Comparison of ENCODE assay signal across 8 mouse cellular contexts in genomic region chr11:116580711-116581375, GRCm38 (mm10). TPM values are rescaled to one million over a fixed set of nuclear protein-coding genes. Genes with fewer than 3 reads are reported as not detected.
A peak's percentile ranks its signal among the peaks of the same experiment; 100 is the strongest.
DNase-seq lines count a peak whose midpoint lies in the region; ATAC-seq and TF ChIP-seq lines count a peak whose summit lies in the region.

No protein-coding gene starts in this region.

- peak overlapping the region; percentile 94 for H3K4me3 ChIP-seq in intestine, embryonic 15.5 days (replicated peaks)
- peak overlapping the region; percentile 100 for H3K4me3 ChIP-seq in midbrain, embryonic 15.5 days
- H3K4me3 ChIP-seq in spleen, adult 2 months (ENCODE audit: extremely low read depth, insufficient read depth, insufficient read length), result peak overlapping the region; percentile 99

- peak; percentile 41 for DNase-seq in kidney, adult 11 months
- no peak for DNase-seq in kidney, adult 9 months
- DNase-seq in cerebellum, postnatal 14 days, result peak; percentile 69 to 73
- peak; percentile 35 to 45 for DNase-seq in frontal cortex, postnatal 14 days (ENCODE audit: low spot score in 2 of 2)
- DNase-seq in liver, result peak; percentile 86
- peak in 1 of 2 experiments; percentile 48 for DNase-seq in spleen, adult 2 months (ENCODE audit: low read depth in 1 of 2, low spot score in 2 of 2)

- no peaks in the 10 kb centered on the region for H3K9me3 ChIP-seq in intestine, embryonic 15.5 days
- no peaks in the 10 kb centered on the region for H3K9me3 ChIP-seq in midbrain, embryonic 15.5 days

- WGBS in intestine, embryonic 15.5 days, result under 1% methylated on average over 85 of the region's 91 CpGs
- under 1% methylated on average over 75 of the region's 91 CpGs for WGBS in midbrain, embryonic 15.5 days
- WGBS in spleen, adult 2 months, result under 1% methylated on average over 91 of the region's 91 CpGs

- no peaks in the 10 kb centered on the region for H3K36me3 ChIP-seq in intestine, embryonic 15.5 days
- H3K36me3 ChIP-seq in midbrain, embryonic 15.5 days (replicated peaks), result no peaks in the 10 kb centered on the region
- no peaks in the 10 kb centered on the region for H3K36me3 ChIP-seq in spleen, adult 2 months (ENCODE audit: control insufficient read depth, insufficient read depth, low read length)

- peak overlapping the region; percentile 96 for H3K4me2 ChIP-seq in intestine, embryonic 15.5 days (replicated peaks)
- peak overlapping the region; percentile 69 for H3K4me2 ChIP-seq in midbrain, embryonic 15.5 days

- ATAC-seq in intestine, embryonic 15.5 days, result peak; percentile 79
- ATAC-seq in midbrain, embryonic 15.5 days (replicated peaks), result peak; percentile 85

- no peaks in the 10 kb centered on the region for H3K27me3 ChIP-seq in intestine, embryonic 15.5 days (replicated peaks)
- no peaks in the 10 kb centered on the region for H3K27me3 ChIP-seq in midbrain, embryonic 15.5 days (replicated peaks)
- no peaks in the 10 kb centered on the region for H3K27me3 ChIP-seq in spleen, adult 2 months (ENCODE audit: control insufficient read depth, insufficient read depth, low read length)

- H3K27ac ChIP-seq in intestine, embryonic 15.5 days, result peak overlapping the region; percentile 40
- H3K27ac ChIP-seq in midbrain, embryonic 15.5 days, result peak overlapping the region; percentile 96
- H3K27ac ChIP-seq in spleen, adult 2 months (ENCODE audit: insufficient read depth, low read length), result peak overlapping the region; percentile 62; the same call in 1 of the 2 replicates

- peak overlapping the region; percentile 87 for H3K9ac ChIP-seq in intestine, embryonic 15.5 days
- peak overlapping the region; percentile 99 for H3K9ac ChIP-seq in midbrain, embryonic 15.5 days

- TF ChIP-seq CTCF in spleen, adult 2 months (IDR thresholded peaks at IDR 0.05; ENCODE audit: extremely low read depth, insufficient read depth, insufficient read length, insufficient replicate concordance), result no peak

- no peak for TF ChIP-seq POLR2A in spleen, adult 2 months (IDR thresholded peaks at IDR 0.05; ENCODE audit: low read depth, low read length)

- H3K4me1 ChIP-seq in intestine, embryonic 15.5 days (replicated peaks), result peaks cover 9% of the 10 kb centered on the region
- peaks cover 40% of the 10 kb centered on the region for H3K4me1 ChIP-seq in midbrain, embryonic 15.5 days
- H3K4me1 ChIP-seq in spleen, adult 2 months (ENCODE audit: control insufficient read depth, insufficient read depth, insufficient read length), result peaks cover 6% of the 10 kb centered on the region; the same call in 1 of the 2 replicates

RNA-seq across cellular contexts. Expression of gene Ube2o, which starts 0.4 kb away (rescaled TPM):
- polyA plus RNA-seq in intestine, embryonic 15.5 days (2015; fragmentation: Nextera tagmentation; extraction: Ambion mirVana), result 8.4 and 8.8 TPM in 2 replicates
- polyA plus RNA-seq in midbrain, embryonic 15.5 days (2015; fragmentation: Nextera tagmentation; extraction: Ambion mirVana), result 31.4 and 36.6 TPM in 2 replicates
- polyA plus RNA-seq in spleen, adult 2 months (2012; rRNA removed), result 42.3 and 77.3 TPM in 2 replicates

RNA-seq across cellular contexts. Expression of gene Aanat, which starts 5.4 kb away (rescaled TPM):
- not detected in 2 replicates for polyA plus RNA-seq in intestine, embryonic 15.5 days (2015; fragmentation: Nextera tagmentation; extraction: Ambion mirVana)
- polyA plus RNA-seq in midbrain, embryonic 15.5 days (2015; fragmentation: Nextera tagmentation; extraction: Ambion mirVana), result 0.33 and 0.45 TPM in 2 replicates
- polyA plus RNA-seq in spleen, adult 2 months (2012; rRNA removed), result not detected in 2 replicates

RNA-seq across cellular contexts. Expression of gene Rhbdf2, which starts 46.0 kb away (rescaled TPM):
- polyA plus RNA-seq in intestine, embryonic 15.5 days (2015; fragmentation: Nextera tagmentation; extraction: Ambion mirVana), result 8.4 and 8.9 TPM in 2 replicates
- 0.83 TPM in 2 replicates for polyA plus RNA-seq in midbrain, embryonic 15.5 days (2015; fragmentation: Nextera tagmentation; extraction: Ambion mirVana)
- 84.5 and 91.2 TPM in 2 replicates for polyA plus RNA-seq in spleen, adult 2 months (2012; rRNA removed)

RNA-seq across cellular contexts. Expression of gene Sphk1, which starts 50.1 kb away (rescaled TPM):
- 5.4 and 6.4 TPM in 2 replicates for polyA plus RNA-seq in intestine, embryonic 15.5 days (2015; fragmentation: Nextera tagmentation; extraction: Ambion mirVana)
- polyA plus RNA-seq in midbrain, embryonic 15.5 days (2015; fragmentation: Nextera tagmentation; extraction: Ambion mirVana), result 5.3 and 7.3 TPM in 2 replicates
- 15.5 and 21.4 TPM in 2 replicates for polyA plus RNA-seq in spleen, adult 2 months (2012; rRNA removed)

Comparison
In these comparisons a context has a peak if more than half of its experiments do, and no peak if none do; other contexts are left out.
1. H3K27ac ChIP-seq: peak in every context shown above with its lines; median percentile 96 in midbrain, embryonic 15.5 days; 62 in spleen, adult 2 months; 40 in intestine, embryonic 15.5 days.